ENCODE assay signal across 8 mouse cellular contexts in genomic region chr1:127500219-127500618, GRCm38 (mm10).
DNase-seq lines count a peak whose midpoint lies in the region; TF ChIP-seq lines count a peak whose summit lies in the region.

No protein-coding gene starts in this region.

- no peaks in the 10 kb centered on the region for H3K27me3 ChIP-seq in C2C12 (ENCODE audit: control insufficient read depth, insufficient read depth, insufficient read length)
- no peaks in the 10 kb centered on the region for H3K27me3 ChIP-seq in thymus, adult 2 months (ENCODE audit: control insufficient read depth, insufficient read depth, low read length)

- H3K79me2 ChIP-seq in C2C12 (ENCODE audit: control insufficient read depth, insufficient read depth), result no peaks in the 10 kb centered on the region

- H3K4me3 ChIP-seq in C2C12 (ENCODE audit: insufficient read depth, poor library complexity, severe bottlenecking), result no peak overlapping the region
- H3K4me3 ChIP-seq in thymus, adult 2 months (ENCODE audit: control insufficient read depth, insufficient read depth, low read length), result no peak overlapping the region

- intact Hi-C loops in gastrocnemius, postnatal 36 days (cut with DNase I), result no loop called here

- H3ac ChIP-seq in C2C12 (ENCODE audit: control insufficient read depth, insufficient read length, low read depth), result no peak overlapping the region

- H3K79me3 ChIP-seq in C2C12 (ENCODE audit: low read depth), result no peaks in the 10 kb centered on the region

- peak; percentile 71 for DNase-seq in adrenal gland, adult 2 months
- peak; percentile 92 for DNase-seq in embryo, embryonic 10 days (ENCODE audit: low spot score)
- DNase-seq in gastrocnemius, postnatal 36 days, result peak; percentile 32 to 38
- peak; percentile 70 to 84 for DNase-seq in kidney, postnatal 25 days
- peak; percentile 68 to 73 for DNase-seq in lung, adult 18-20 months
- DNase-seq in ovary, adult 18-20 months (ENCODE audit: low spot score), result peak; percentile 14
- peak; percentile 75 for DNase-seq in thymus, adult 2 months

- no peaks in the 10 kb centered on the region for H3K4me1 ChIP-seq in thymus, adult 2 months (replicated peaks; ENCODE audit: control insufficient read depth, insufficient read depth, low read length)

- H3K27ac ChIP-seq in thymus, adult 2 months (ENCODE audit: control insufficient read depth, insufficient read depth, low read length), result no peak overlapping the region

- TF ChIP-seq CTCF in C2C12 (IDR thresholded peaks at IDR 0.05; ENCODE audit: control insufficient read depth, insufficient read depth, insufficient read length), result peak; percentile 67
- TF ChIP-seq CTCF in thymus, adult 2 months (IDR thresholded peaks at IDR 0.05; ENCODE audit: borderline replicate concordance, control insufficient read depth, extremely low read depth, insufficient read depth, low read length, poor library complexity), result peak; percentile 83; the same call in 1 of the 2 replicates

- 9% methylated on average over 8 of the region's 8 CpGs for WGBS in thymus, adult 2 months

- no peaks in the 10 kb centered on the region for H3K36me3 ChIP-seq in C2C12 (ENCODE audit: control insufficient read depth, insufficient read depth)
- no peaks in the 10 kb centered on the region for H3K36me3 ChIP-seq in thymus, adult 2 months (ENCODE audit: control insufficient read depth, insufficient read depth, low read length)

- no peak for TF ChIP-seq POLR2A in thymus, adult 2 months (IDR thresholded peaks at IDR 0.05; ENCODE audit: control insufficient read depth, extremely low read depth, insufficient read depth, low read length, poor library complexity)

TF ChIP-seq in C2C12, 6 proteins besides CTCF, POLR2A, EP300 and RAD21:
- TF ChIP-seq MYOD1 (IDR thresholded peaks at IDR 0.05; ENCODE audit: control insufficient read depth, insufficient read length, low read depth) (no peak), USF1 (IDR thresholded peaks at IDR 0.05; ENCODE audit: low read depth) (no peak), FOSL1 (IDR thresholded peaks at IDR 0.05; ENCODE audit: insufficient read depth, low read length, poor library complexity, severe bottlenecking) (no peak), MYOG (IDR thresholded peaks at IDR 0.05; ENCODE audit: control insufficient read depth, extremely low read depth, insufficient read length) (no peak), CEBPB (IDR thresholded peaks at IDR 0.05; ENCODE audit: low read depth) (no peak), MAX (IDR thresholded peaks at IDR 0.05) (no peak)
TF ChIP-seq in C2C12: peak in this region for 0.

Comparison
In these comparisons a context has a peak if more than half of its experiments do, and no peak if none do; other contexts are left out.
1. DNase-seq: peak in every context shown above with its lines; median percentile 92 in embryo, embryonic 10 days; 77 in kidney, postnatal 25 days; 75 in thymus, adult 2 months; 71 in adrenal gland, adult 2 months; 70 in lung, adult 18-20 months; 35 in gastrocnemius, postnatal 36 days; 14 in ovary, adult 18-20 months.